Comparison of ENCODE assay signal across 22 mouse cellular contexts in the genomic region with DNA sequence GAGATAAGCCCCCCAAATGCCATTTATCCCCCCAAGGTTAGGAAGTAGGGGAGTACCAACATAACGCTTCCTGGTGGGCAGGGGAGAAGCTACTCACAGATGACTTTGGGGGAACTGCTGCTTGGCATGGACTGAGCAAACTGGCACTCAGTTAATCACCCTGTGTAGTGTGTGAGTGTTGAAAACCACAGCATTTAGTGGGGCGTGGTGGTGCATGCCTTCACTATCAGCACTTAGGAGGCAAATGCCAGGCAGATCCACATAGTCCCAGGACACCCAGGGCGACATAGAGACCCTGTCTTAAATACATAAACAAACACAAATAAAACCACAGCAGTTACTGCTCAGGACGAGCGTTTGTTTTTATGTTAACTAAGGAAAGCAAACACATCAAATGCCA. TPM values are rescaled to one million over a fixed set of nuclear protein-coding genes. Genes with fewer than 3 reads are reported as not detected.
DNase-seq lines count a peak whose midpoint lies in the region; ATAC-seq and TF ChIP-seq lines count a peak whose summit lies in the region.
"Had no signal": no experiment of that assay in that cellular context is flagged by ENCODE, and none has a peak within 500 bp of the region (broad histone marks: within the 10 kb centered on the region; RNA-seq: fewer than 3 reads in every experiment).

No protein-coding gene starts in this region.

- in situ Hi-C loops in CH12.LX (cut with MboI; ENCODE audit: low pct_ligation_motif_present, low pct_unique_long_range_greater_than_20kb, low sequenced_read_pairs): no loop called here

- dilution Hi-C loops in CH12.LX (cut with MboI; ENCODE audit: extremely low pct_ligation_motif_present, extremely low pct_unique_long_range_greater_than_20kb, low sequenced_read_pairs): no loop called here

- no peaks in the 10 kb centered on the region for H3K9me3 ChIP-seq in heart, embryonic 12.5 days (replicated peaks)
- no peaks in the 10 kb centered on the region for H3K9me3 ChIP-seq in heart, embryonic 16.5 days (replicated peaks; ENCODE audit: control insufficient read depth, low read length)
- H3K9me3 ChIP-seq in CH12.LX (replicated peaks; ENCODE audit: low read length): no peaks in the 10 kb centered on the region
- H3K9me3 ChIP-seq in kidney, embryonic 14.5 days (ENCODE audit: control insufficient read depth, low read length): no peaks in the 10 kb centered on the region
- H3K9me3 ChIP-seq: embryonic facial prominence, embryonic 15.5 days; forebrain, embryonic 10.5 days; hindbrain, embryonic 13.5 days; intestine, embryonic 15.5 days; kidney, embryonic 15.5 days had no signal

- ATAC-seq in heart, embryonic 12.5 days (ENCODE audit: insufficient number of reproducible peaks, low FRiP score): no peak
- ATAC-seq in heart, embryonic 16.5 days (replicated peaks; ENCODE audit: extremely low read depth, insufficient read depth, low FRiP score): peak; percentile 68
- no peak for ATAC-seq in kidney, embryonic 14.5 days (ENCODE audit: low FRiP score, low TSS enrichment)
- ATAC-seq: forebrain, embryonic 14.5 days; intestine, embryonic 15.5 days had no signal

- TF ChIP-seq EP300 in CH12.LX (IDR thresholded peaks at IDR 0.05; ENCODE audit: low read length): no peak

- H3K4me1 ChIP-seq in heart, embryonic 12.5 days (replicated peaks): peaks cover 33% of the 10 kb centered on the region
- H3K4me1 ChIP-seq in heart, embryonic 16.5 days (ENCODE audit: control insufficient read depth, insufficient read depth, low read length): peaks cover 43% of the 10 kb centered on the region
- H3K4me1 ChIP-seq in CH12.LX (ENCODE audit: control insufficient read depth in 1 of 2, insufficient read depth in 2 of 2): peaks cover 2 to 13% of the 10 kb centered on the region in 2 experiments; a peak in 2 of 4 replicates
- H3K4me1 ChIP-seq in kidney, embryonic 14.5 days (ENCODE audit: control insufficient read depth, insufficient read depth, low read length): peaks cover 10% of the 10 kb centered on the region

- H3K27me3 ChIP-seq in heart, embryonic 12.5 days (replicated peaks): no peaks in the 10 kb centered on the region
- H3K27me3 ChIP-seq in heart, embryonic 16.5 days (ENCODE audit: control insufficient read depth, insufficient read depth, low read length): no peaks in the 10 kb centered on the region
- no peaks in the 10 kb centered on the region for H3K27me3 ChIP-seq in CH12.LX (replicated peaks)
- H3K27me3 ChIP-seq in kidney, embryonic 14.5 days (ENCODE audit: control insufficient read depth, insufficient read depth, low read length): no peaks in the 10 kb centered on the region
- H3K27me3 ChIP-seq: embryonic facial prominence, embryonic 15.5 days; hindbrain, embryonic 13.5 days; intestine, embryonic 15.5 days; kidney, embryonic 15.5 days had no signal

- H3K27ac ChIP-seq in heart, embryonic 12.5 days (ENCODE audit: poor library complexity, severe bottlenecking): peak overlapping the region; percentile 3; the same call in 1 of the 2 replicates
- peak overlapping the region; percentile 86 for H3K27ac ChIP-seq in heart, embryonic 16.5 days (ENCODE audit: low read length)
- H3K27ac ChIP-seq in CH12.LX (ENCODE audit: insufficient read depth, low read depth): peak overlapping the region; percentile 11; the same call in 1 of the 2 replicates
- no peak overlapping the region for H3K27ac ChIP-seq in kidney, embryonic 14.5 days (ENCODE audit: low read depth, low read length)
- H3K27ac ChIP-seq: embryonic facial prominence, embryonic 15.5 days; forebrain, embryonic 10.5 days; hindbrain, embryonic 13.5 days; hindbrain, postnatal 0 days; intestine, embryonic 15.5 days; kidney, embryonic 15.5 days had no signal

- no peaks in the 10 kb centered on the region for H3K79me2 ChIP-seq in CH12.LX (replicated peaks; ENCODE audit: control insufficient read depth, extremely low read depth, insufficient read depth, poor library complexity, severe bottlenecking)

- TF ChIP-seq CTCF in CH12.LX (conservative IDR thresholded peaks at IDR 0.05 in 1 of 2, IDR thresholded peaks at IDR 0.05 in 1 of 2; ENCODE audit: low read depth in 2 of 2, low read length in 2 of 2): no peak

- DNase-seq in heart, adult 18-20 months: no peak
- DNase-seq in heart, postnatal 14 days: no peak
- DNase-seq in CH12.LX (ENCODE audit: extremely low read depth): no peak
- peak; percentile 33 for DNase-seq in heart, postnatal 4 days
- DNase-seq: adrenal gland, postnatal 10 days; cerebellum, adult 11 months; cerebellum, adult 8-10 months; cerebellum, postnatal 14 days; embryo, embryonic 11 days; gastrocnemius, postnatal 36 days; kidney, adult 18-20 months had no signal

- no peak overlapping the region for H3K4me2 ChIP-seq in heart, embryonic 12.5 days
- H3K4me2 ChIP-seq in heart, embryonic 16.5 days (ENCODE audit: low read depth, low read length): no peak overlapping the region; the same call in 1 of the 2 replicates
- H3K4me2 ChIP-seq in CH12.LX (ENCODE audit: insufficient read depth, low read depth, poor library complexity, severe bottlenecking): no peak overlapping the region
- no peak overlapping the region for H3K4me2 ChIP-seq in kidney, embryonic 14.5 days (replicated peaks; ENCODE audit: low read depth, low read length)
- H3K4me2 ChIP-seq: embryonic facial prominence, embryonic 15.5 days; hindbrain, embryonic 13.5 days; intestine, embryonic 15.5 days; kidney, embryonic 15.5 days had no signal

- intact Hi-C loops in heart, postnatal 14 days (cut with DNase I): no loop called here

- no peak for TF ChIP-seq POLR2A in CH12.LX (IDR thresholded peaks at IDR 0.05; ENCODE audit: low read depth, low read length)

- H3K9ac ChIP-seq in heart, embryonic 12.5 days: peak overlapping the region; percentile 13; the same call in 1 of the 2 replicates
- peak overlapping the region; percentile 26 for H3K9ac ChIP-seq in heart, embryonic 16.5 days (ENCODE audit: low read length)
- no peak overlapping the region for H3K9ac ChIP-seq in CH12.LX (ENCODE audit: insufficient read depth, low read depth)
- no peak overlapping the region for H3K9ac ChIP-seq in kidney, embryonic 14.5 days (ENCODE audit: low read depth, low read length)
- H3K9ac ChIP-seq: embryonic facial prominence, embryonic 15.5 days; hindbrain, embryonic 13.5 days; intestine, embryonic 15.5 days; kidney, embryonic 15.5 days had no signal

- H3K4me3 ChIP-seq in heart, embryonic 12.5 days: no peak overlapping the region
- no peak overlapping the region for H3K4me3 ChIP-seq in heart, embryonic 16.5 days (ENCODE audit: low read length)
- no peak overlapping the region for H3K4me3 ChIP-seq in CH12.LX (replicated peaks in 1 of 3; ENCODE audit: low read depth in 2 of 3, low read length in 2 of 3, poor library complexity in 1 of 3)
- no peak overlapping the region for H3K4me3 ChIP-seq in kidney, embryonic 14.5 days (ENCODE audit: low read length)
- H3K4me3 ChIP-seq: embryonic facial prominence, embryonic 15.5 days; erythroblast, embryonic 14.5 days; forebrain, embryonic 10.5 days; hindbrain, embryonic 13.5 days; intestine, embryonic 15.5 days; kidney, embryonic 15.5 days had no signal

- no peak for TF ChIP-seq RAD21 in CH12.LX (IDR thresholded peaks at IDR 0.05; ENCODE audit: low read depth, low read length)

- WGBS in heart, embryonic 12.5 days: 46% methylated on average over 5 of the region's 5 CpGs
- WGBS in heart, embryonic 16.5 days: 53% methylated on average over 5 of the region's 5 CpGs
- WGBS in kidney, embryonic 14.5 days: 82% methylated on average over 5 of the region's 5 CpGs

- peaks cover 46% of the 10 kb centered on the region for H3K36me3 ChIP-seq in heart, embryonic 12.5 days
- H3K36me3 ChIP-seq in heart, embryonic 16.5 days (ENCODE audit: control insufficient read depth, insufficient read depth): peaks cover 24% of the 10 kb centered on the region
- H3K36me3 ChIP-seq in CH12.LX (replicated peaks in 1 of 2; ENCODE audit: control insufficient read depth in 1 of 2, insufficient read depth in 1 of 2, low read length in 1 of 2): peaks cover 64 to 91% of the 10 kb centered on the region in 2 experiments
- H3K36me3 ChIP-seq in kidney, embryonic 14.5 days (ENCODE audit: control insufficient read depth, insufficient read depth, low read length): peaks cover 38% of the 10 kb centered on the region

TF ChIP-seq in CH12.LX, 34 proteins besides CTCF, POLR2A, EP300 and RAD21 (continues in another document):
- TF ChIP-seq ELF1 (IDR thresholded peaks at IDR 0.05; ENCODE audit: low read depth, low read length) (no peak), MAX (IDR thresholded peaks at IDR 0.05; ENCODE audit: low read length) (no peak), HCFC1 (IDR thresholded peaks at IDR 0.05; ENCODE audit: low read depth, low read length) (no peak), MAFK (IDR thresholded peaks at IDR 0.05; ENCODE audit: insufficient replicate concordance, low read length) (no peak), CHD2 (IDR thresholded peaks at IDR 0.05; ENCODE audit: low read length) (no peak), UBTF (IDR thresholded peaks at IDR 0.05; ENCODE audit: low read depth, low read length) (no peak), GABPA (IDR thresholded peaks at IDR 0.05; ENCODE audit: insufficient replicate concordance, low read depth, low read length) (no peak), MXI1 (IDR thresholded peaks at IDR 0.05; ENCODE audit: low read depth, low read length) (no peak), MAZ (IDR thresholded peaks at IDR 0.05; ENCODE audit: low read depth, low read length) (no peak), TCF12 (IDR thresholded peaks at IDR 0.05; ENCODE audit: low read depth, low read length) (no peak), USF1 (IDR thresholded peaks at IDR 0.05; ENCODE audit: low read depth, low read length) (no peak), ZKSCAN1 (IDR thresholded peaks at IDR 0.05; ENCODE audit: borderline replicate concordance, low read depth, low read length) (no peak), MEF2A (IDR thresholded peaks at IDR 0.05; ENCODE audit: borderline replicate concordance, low read depth, low read length) (no peak), JUND (conservative IDR thresholded peaks at IDR 0.05; ENCODE audit: low read depth, low read length) (no peak), ZNF384 (IDR thresholded peaks at IDR 0.05; ENCODE audit: low read depth, low read length) (no peak), IRF4 (IDR thresholded peaks at IDR 0.05; ENCODE audit: low read depth, low read length) (no peak), MYC (IDR thresholded peaks at IDR 0.05; ENCODE audit: low read depth, low read length) (no peak)

RNA-seq across cellular contexts. Expression of a gene that starts 19.1 kb away (rescaled TPM):
- polyA plus RNA-seq in heart, embryonic 12.5 days (2016; fragmentation: Nextera tagmentation; extraction: Ambion mirVana): 18.5 and 18.7 TPM in 2 replicates
- 10 to 100 TPM; 27.0 to 29.3 TPM for total RNA-seq in heart, adult 18-20 months (2021)
- polyA plus RNA-seq in heart, embryonic 16.5 days (2015; fragmentation: Nextera tagmentation; extraction: Ambion mirVana): 20.0 and 20.5 TPM in 2 replicates
- total RNA-seq in heart, postnatal 14 days (2021): 10 to 100 TPM; 25.6 to 26.2 TPM
- total RNA-seq in CH12.LX (2012; rRNA removed) (43.1 and 54.2 TPM in 2 replicates), CH12.LX (2014; rRNA removed) (25.2 and 27.3 TPM in 2 replicates)
- 34.9 and 36.5 TPM in 2 replicates for polyA plus RNA-seq in CH12.LX (2012; ENCODE audit: insufficient read length, low read depth)
- total RNA-seq in heart, postnatal 4 days (2021): 10 to 100 TPM; 32.3 to 34.7 TPM
- polyA plus RNA-seq in kidney, embryonic 14.5 days (2014; fragmentation: Nextera tagmentation; extraction: Ambion mirVana): 16.0 and 24.4 TPM in 2 replicates

Comparison
In these comparisons a context has a peak if more than half of its experiments do, and no peak if none do; other contexts are left out.
1. H3K9ac ChIP-seq: peak in heart, embryonic 12.5 days (single experiment) and heart, embryonic 16.5 days (single experiment); none in CH12.LX (single experiment) and kidney, embryonic 14.5 days (single experiment).